Mouse (Mus musculus): ENCODE results near the gene Psors1c2.
"Not testable (repeated sequence)": the region's sequence is repeated elsewhere in the genome, so short reads cannot be mapped to it uniquely, and the experiment has no call there.

Gene Psors1c2

DNA sequence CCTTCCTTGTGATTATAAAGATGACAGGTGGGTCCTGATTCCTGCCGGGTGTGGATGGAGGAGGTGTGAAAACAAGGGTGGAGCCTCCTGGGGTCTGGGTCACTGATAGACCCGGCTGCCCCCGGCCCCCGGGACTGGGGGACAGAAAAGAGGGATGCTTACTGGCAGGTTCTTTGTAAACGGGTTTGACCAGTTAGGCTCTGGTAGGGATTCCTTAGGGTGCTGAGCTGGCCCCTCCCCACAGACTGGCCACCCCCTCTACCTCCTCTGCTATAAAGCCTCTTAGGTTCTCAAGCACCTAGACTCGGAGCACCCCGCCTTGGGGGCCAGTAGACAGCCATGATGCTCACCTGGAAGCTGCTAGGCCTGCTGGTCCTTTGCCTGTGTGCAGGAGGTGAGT lies at the start of gene Psors1c2:
Gene Psors1c2 (plus strand): TSS at position 301 of the 400 bp plus-strand sequence.
- no peak for DNase-seq (ENCODE audit: low spot score)

DNA sequence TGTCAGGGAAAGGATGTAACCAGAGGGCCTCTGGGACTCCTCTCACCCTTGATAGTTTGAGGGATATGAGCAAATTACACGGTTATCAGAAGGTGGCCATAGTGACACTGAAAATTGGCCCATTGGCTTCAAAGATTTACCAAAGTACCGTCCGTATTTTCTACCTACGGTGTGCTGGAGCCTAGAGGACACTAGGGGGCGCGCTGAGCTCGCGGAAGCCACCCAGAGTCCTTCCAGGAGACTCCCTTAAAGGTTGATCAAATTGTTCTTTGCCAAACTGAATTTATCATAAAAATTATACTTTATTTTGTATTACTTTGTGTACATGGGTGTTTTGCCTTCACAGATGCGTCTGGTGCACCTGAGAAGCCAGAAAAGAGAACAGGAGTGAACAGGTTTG lies 48.9 kb upstream of the Psors1c2 start:
- peak; percentile 75 for DNase-seq (ENCODE audit: low spot score)

DNA sequence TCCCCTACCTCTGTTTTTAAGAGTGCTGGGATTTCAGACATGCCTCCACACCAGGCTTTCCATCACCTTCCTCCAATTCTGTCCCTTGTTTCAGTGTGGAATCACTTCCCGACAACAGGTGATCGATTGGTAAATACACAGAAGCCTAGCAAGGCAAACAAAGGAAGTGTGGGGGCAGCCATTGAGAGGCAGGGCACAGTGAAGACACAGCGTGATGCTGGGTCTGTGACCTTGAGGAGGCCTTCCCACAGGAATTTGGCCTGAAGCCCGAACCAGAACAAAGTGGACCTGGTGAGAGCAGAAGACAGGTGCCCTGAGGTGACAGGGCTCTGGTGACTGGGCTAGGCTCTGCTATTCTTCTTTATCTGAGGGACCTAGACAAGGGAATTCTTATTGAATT lies 47.3 kb upstream of the Psors1c2 start:
- DNase-seq (ENCODE audit: low spot score) = no peak

DNA sequence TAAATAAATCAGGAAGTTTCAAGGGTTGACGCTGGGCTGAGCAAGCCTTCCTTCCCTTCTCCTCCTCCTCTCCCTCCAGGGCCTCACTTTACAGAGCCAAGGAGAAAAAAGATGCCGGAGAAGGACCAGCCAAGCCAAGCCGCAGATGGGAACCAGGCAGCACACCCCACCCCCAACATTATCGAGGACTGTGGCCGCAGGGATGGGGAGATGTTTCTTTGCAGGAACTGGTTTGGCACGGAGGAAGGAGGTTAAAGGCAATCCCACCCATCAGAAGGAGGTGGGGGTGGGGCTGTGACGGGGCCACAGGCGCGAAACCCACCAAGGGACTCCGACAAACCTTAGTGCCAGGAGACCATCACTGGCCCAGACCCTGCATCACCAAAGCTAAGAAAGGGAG lies 46.3 kb upstream of the Psors1c2 start:
- DNase-seq (ENCODE audit: low spot score) = no peak

DNA sequence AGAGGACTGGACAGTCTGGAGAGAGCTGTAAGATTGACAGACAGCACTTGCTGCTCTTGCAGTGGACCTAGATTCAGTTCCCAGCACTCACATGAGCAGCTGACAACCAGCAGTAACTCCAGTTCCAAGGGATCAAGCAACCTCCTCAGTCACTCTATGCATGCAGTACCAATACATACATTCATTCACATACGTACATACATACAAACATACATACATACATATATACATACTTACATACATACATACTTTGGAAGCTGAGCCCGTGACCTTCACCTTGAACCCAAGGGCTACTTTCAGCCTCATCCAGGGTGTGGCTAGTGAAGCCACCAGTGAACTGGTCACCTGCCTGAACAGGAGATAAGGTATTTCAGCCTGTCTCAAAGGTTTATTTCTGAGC lies 45.0 kb upstream of the Psors1c2 start:
- DNase-seq (ENCODE audit: low spot score) = no peak

DNA sequence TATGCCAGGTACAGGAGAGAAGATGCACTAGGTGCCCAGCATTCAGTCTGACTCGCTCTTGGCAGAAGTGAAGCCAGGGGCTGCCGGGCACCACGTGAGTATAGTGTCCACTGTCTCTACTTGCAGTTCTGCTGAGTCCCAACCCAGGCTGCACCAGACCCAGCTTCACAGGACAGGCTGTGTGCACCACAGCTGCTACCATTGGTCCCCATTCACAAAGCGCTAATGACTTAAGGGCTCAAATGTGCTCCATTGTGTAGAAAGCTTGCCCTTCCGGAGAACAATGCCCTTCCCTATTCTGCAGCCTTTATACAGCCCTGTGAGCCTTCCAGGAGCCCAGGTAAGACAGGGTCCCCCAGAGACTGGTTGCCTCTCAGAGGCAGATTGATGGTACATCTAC lies 42.7 kb upstream of the Psors1c2 start:
- DNase-seq (ENCODE audit: low spot score) = no peak

DNA sequence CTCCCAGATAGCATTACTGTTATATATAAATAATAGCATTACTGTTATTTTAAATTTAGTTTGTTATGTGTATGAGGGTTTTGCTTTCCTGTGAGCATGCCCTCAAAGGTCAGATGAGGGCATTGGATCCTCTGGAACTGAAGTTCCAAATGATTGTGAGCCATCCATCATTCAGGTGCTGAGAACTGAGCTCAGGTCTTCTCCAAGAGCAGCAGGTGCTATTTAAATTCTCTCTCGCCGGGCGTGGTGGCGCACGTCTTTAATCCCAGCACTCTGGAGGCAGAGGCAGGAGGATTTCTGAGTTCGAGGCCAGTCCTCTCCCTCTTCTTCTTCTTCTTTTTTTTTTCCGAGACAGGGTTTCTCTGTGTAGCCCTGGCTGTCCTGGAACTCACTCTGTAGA lies 35.9 kb upstream of the Psors1c2 start:
- no peak for DNase-seq (ENCODE audit: low spot score)

DNA sequence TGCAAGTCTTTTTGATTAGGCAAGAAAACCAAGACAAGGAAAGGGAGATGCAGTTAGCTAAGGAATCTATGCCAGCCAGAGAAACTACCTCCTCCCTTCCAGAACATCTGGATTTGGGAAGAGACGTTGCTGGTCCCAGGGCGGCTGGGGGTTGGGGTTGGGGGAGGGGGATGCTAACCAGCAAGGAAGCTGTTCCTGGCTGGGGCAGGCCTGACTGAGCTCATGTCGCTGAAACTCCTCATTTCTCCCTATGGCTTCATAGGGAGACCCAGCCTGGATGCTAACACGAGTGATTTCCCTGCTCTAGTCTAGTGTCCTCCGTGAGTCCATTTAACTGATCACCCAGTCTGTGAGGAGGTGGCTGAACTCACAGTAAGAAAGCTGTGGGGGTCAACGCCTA lies 30.8 kb upstream of the Psors1c2 start:
- DNase-seq (ENCODE audit: low spot score) = peak; percentile 36

DNA sequence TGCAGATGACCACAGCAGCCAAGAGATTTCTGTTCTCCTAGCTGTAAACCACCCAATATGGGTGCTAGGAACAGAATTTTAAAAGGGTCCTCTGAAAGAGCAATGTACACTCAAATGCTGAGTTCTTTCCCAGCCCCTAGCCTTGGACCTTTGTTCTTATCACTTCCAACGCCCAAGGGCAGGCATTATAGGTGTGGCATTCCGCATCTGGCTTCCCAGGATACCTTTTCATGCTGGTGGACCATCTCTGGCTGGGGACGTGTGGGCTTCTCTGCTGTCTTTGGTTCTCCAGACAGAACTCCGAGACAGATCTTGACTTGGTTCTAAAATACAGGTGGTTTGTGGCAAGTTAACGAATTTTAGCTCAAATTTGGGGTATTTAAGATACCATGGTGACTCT lies 30.2 kb upstream of the Psors1c2 start:
- DNase-seq (ENCODE audit: low spot score) = no peak

DNA sequence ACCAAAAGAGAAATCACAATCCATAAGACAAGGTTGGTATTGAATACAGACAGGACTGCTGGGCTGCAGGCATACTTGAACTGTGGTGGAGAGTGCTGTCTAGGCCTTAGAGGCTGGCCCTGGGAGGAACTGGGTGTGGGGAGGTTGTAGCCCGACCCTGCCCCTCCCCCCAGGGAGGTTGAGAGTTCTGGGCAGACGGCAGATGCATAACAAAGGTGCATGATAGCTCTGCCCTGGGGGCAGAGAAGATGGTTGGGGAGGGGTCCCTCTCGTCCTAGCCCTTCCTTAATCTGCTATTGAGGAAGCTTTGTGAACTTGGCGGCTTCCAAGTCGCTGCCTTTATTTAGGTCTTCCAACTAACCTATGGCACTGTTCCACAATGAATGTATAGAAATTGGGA lies 29.2 kb upstream of the Psors1c2 start:
- DNase-seq (ENCODE audit: low spot score) = no peak

DNA sequence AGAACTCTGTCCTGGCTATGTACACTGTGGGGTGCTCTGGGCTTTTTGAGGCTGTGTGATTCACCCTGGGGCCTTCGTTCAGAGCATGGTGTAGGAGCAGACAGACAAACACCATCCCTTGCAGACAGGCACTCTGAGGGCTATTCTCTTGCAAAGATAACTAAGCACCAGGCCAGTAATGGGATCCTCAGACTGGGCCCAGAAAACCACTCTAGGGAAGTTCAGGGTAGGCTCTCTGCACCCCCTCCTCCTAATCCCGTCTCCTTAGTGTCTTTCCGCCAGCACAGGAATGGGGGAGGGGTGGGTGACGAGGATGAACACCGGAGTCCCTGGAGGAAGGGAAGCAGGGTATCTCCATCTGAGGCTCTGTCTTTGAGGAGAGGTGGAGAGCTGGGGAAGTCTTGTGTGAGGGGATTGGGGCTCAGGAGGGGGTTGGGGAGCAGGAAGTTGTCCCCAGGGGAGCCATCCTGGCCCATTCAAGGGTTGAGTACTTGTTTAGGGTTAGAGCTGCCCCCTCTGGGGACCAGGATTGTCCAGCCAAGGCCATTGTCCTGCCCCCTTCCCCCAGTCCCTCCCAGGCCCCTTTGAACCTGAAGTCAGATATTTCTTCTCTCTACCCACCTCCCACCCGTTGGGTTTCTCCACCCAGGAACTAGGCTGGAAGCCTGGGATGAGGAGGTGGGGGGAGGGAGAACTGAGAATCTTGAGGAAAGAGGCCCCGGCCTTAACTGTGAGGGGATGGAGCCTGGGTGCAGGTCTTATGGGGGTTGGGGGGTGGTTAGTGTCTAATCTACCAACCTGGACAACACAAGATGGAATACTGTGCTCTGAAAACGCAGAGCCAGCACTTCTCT lies 28.1 kb upstream of the Psors1c2 start:
- DNase-seq (ENCODE audit: low spot score) = no peak

DNA sequence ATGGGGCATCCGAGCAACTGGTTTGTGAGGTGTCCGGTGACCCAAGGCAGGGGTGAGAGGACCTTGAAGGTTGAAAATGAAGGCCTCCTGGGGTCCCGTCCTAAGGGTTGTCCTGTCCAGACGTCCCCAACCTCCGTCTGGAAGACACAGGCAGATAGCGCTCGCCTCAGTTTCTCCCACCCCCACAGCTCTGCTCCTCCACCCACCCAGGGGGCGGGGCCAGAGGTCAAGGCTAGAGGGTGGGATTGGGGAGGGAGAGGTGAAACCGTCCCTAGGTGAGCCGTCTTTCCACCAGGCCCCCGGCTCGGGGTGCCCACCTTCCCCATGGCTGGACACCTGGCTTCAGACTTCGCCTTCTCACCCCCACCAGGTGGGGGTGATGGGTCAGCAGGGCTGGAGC lies 27.2 kb upstream of the Psors1c2 start, which contains the start of gene Pou5f1:
Gene Pou5f1 (plus strand): TSS at position 243 of the 400 bp plus-strand sequence.
- no peak for DNase-seq (ENCODE audit: low spot score)

DNA sequence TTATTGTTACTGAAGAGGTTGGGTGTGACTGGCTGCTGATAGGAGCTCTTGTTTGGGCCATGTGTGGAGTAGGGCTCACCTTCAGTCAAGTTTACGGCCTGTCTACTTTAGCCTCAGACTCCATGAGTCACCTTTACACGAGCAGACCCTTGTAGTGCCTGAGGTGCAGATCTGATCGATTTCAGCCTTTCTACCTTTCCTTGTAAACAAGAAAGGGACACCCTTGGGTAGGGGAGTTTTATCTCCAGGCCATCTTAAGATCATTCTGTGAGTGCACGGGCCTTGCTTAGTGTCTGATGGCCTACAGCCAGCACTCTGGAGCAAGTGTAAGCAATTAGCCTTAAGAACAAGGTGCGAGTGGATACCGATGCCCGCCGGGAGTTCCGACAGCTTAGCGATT lies 26.1 kb upstream of the Psors1c2 start:
- no peak for DNase-seq (ENCODE audit: low spot score)

DNA sequence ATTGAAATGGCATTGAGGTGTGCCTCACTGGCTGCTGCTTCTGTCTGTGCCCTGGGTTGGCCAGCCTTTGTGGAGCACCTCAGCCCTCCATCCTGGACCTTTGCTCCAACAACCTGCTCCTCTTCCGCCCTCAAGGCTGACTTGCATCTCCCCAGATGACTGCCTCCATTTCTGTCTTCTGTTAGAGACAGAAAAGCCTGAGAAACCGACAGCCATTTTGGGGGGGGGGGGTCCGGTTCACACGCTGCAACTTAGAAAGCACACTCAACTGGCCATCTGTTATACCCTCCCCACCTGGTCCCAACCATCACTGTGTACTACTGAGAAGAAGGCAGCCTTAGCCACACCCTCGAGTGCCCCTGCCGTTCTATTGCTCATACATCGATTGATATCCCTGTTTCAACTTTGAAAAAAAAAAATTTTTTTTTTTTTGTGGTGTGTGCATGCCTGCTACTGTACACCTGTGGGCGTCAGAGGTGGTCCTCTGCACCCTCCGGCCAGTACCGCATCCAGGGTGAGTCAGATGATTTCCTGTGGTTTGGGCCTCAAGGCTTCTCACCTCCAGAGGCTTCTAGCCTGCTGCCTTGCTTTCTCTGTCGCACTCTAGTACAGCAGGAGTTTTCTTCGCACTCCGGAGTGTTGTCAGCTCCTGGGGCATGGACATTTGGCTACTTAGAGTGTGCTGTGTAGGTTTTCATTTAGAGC lies 25.3 kb upstream of the Psors1c2 start:
- DNase-seq (ENCODE audit: low spot score) = no peak

DNA sequence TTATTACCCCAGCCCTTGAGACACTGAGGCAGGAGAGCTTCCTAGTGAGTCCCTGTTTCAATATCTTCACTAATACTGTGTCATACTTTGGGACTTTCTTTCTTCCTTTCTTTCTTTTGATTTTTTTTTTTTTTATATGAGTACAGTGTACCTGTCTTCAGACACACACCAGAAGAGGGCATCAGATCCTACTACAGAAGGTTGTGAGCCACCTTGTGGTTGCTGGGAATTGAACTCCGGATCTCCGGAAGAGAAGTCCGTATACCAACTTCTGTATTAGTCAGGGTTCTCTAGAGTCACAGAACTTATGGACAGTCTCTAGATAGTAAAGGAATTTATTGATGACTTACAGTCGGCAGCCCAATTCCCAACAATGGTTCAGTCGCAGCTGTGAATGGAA lies 24.7 kb upstream of the Psors1c2 start:
- DNase-seq (ENCODE audit: low spot score) = not testable (repeated sequence)

DNA sequence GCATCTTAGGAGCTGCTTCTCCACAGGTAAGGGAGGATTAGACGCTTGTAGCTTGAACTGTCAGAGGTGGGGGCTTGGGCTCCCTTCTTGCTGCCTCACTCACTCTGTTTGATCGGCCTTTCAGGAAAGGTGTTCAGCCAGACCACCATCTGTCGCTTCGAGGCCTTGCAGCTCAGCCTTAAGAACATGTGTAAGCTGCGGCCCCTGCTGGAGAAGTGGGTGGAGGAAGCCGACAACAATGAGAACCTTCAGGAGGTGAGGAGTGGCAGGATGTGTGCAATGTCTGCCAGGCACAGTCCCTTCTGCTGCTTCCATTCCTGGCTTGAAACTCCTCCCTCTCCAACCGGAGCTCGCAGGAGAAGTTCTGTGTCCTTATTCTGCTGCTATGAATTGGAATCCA lies 23.7 kb upstream of the Psors1c2 start:
- DNase-seq (ENCODE audit: low spot score) = peak; percentile 59

DNA sequence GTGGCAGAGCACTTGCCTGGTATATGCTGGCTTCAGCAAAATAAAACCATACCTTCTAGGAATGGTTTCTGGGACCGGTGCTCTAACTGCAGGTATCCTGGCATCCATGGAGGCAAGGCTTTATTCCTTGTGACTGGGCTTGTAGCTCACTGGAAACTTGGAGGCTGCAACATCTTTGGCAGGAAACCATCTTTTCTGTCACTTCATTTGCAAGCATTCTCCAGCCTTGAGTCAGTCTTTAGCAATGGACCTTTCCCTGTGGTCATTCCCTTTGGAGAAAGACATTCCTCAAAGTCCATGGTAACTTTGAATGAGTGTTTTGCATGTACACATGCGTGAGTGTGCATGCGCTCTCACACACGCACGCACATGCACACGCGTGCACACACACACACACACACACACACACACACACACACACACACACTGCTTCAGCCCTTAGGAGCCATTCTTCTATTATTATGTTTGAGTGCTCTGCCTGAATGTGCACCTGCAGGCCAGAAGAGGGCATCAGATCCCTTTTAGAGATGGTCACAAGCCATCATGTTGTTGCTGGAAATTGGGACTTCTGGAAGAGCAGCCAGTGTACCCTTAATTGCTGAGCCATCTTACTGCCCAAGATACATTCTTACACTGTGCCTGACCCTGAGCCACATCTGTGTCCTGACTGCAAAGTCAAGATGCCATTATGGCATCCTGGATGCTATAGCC lies 19.9 kb upstream of the Psors1c2 start:
- DNase-seq (ENCODE audit: low spot score) = no peak

DNA sequence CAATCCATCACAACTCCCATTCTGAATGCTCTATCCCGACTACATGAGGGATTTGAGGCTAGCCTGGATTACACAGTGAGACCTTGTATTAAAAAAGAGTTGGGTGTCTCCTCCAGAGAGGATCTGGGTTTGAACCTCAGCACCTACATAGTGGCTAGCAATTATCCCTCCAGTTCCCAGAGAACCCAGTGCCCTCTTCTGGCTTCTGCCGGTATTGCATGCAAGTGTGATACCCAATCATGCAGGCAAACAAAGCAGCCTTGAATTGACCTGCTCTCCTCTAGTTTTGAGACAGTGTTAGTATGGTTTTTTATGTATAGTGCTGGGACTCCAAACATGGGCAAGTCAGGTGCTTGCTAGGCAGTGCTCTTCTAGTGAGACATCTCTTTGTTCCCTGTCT lies 19.1 kb upstream of the Psors1c2 start:
- peak; percentile 87 for DNase-seq (ENCODE audit: low spot score)

DNA sequence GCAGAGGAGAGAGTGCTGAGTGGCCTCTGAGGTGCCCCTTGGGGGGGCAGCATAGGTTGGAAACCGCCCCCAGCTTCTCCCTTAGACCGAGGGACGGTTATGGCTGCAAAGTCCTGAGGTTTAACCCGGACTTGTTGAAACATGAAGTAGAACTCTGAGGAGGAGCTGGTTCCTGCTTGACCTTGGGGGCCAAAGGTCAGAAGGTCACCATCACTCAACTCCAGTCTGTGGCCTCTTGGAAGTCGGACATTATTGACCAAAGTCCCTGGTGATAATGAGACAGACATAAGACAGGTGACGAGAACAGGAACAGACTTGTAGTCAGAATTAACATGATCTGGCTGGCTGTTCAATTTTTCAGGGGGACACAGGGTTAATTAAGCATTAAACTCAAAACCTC lies 18.2 kb upstream of the Psors1c2 start:
- peak; percentile 50 for DNase-seq (ENCODE audit: low spot score)

DNA sequence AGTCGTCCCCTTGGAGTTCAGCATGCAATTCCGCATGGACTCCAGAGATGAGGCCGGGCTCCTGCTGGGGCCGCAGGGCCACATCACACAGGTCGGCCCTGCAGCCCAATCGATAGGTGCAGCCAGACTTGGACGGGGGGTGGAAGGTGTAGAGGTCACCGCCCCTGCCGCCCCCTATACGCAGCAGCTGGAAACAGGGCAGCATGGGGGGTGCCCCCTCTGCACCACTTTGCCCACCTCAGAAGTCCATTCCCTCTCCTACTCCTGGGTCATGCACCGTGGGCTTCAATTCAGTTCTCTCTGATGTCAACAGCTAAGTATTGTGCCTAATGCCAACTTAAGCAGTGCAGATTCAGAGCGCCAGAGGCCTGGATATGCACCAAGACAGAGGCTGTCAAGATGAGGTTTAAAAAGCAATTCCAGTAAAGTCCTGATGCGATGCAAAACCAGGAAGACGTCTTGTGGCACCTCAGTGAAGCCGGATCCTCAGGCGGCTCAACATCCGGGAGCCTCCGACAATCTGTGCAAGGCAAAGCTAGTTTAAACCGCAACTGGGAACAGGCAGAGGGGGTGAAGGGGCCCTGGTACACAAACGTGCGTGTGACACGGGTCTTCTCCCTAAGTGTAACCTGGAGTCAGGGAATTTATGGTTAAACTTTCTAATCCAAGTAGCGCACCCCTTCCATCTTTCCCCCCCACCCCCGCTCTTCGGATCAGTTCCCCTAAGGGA lies 16.9 kb upstream of the Psors1c2 start:
- peak; percentile 70 for DNase-seq (ENCODE audit: low spot score)

DNA sequence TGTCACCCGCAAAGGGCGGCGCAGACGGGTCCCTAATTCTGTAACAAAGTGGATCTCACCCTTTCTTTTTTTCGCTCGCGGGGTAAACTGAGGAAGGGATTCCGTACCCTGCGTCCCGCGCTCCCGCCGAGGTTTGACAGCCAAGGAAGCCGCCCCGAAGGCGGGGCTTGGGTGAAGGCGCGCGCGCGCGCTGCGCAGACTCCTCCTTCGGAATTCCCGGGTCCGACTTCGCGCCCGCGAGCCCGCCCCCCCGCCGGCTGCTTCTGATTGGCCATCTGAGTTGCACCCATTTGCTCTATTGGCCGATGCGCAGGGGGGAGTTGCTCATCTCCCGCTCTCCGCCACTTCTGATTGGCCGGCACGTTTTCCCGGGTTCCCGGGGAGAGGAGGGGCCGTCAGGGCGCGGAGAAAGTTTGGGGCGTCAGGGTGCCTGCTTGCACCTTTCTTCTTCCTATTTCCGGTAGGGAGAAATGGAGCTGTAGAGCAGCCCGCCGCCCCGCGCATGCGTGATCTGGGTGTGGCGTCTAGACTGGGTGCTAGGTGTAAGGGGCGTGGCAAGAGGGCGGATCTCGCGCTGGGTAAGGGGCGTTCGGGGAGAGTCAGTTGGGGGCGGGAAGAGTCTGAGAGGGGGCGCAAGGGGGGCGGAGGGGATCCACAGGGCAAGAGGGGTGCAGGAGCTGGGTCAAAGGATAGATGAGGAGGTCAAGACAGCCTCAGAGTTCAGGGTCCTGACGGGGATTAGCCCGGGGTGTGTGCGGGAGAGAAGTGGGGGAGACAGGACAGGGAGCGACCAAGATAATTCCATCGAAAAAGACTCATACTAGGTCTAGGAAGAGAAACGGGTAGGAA lies 16.1 kb upstream of the Psors1c2 start, which contains the start of the genes Tcf19 and Cchcr1:
Gene Tcf19 (minus strand): TSS at position 173 of the 849 bp plus-strand sequence.
Gene Cchcr1 (plus strand): TSS at position 449 of the 849 bp plus-strand sequence.
- peak; percentile 97 for DNase-seq (ENCODE audit: low spot score)

Data from embryo, embryonic 10.5 days (tissue).